Mouse (Mus musculus) layer of hippocampus, adult 18-20 months (tissue): ENCODE data around the gene Khdc1c. TPM values are rescaled to one million over a fixed set of nuclear protein-coding genes. Genes with fewer than 3 reads are reported as not detected.

ENCODE experiments used
- total RNA-seq, 2 experiments: library from RNA; stranded (reverse); gene quantifications; 2 replicates each; pipeline ENCODE4 v1.2.3; 2021

Gene Khdc1c
- total RNA-seq, 2 experiments from 2014 or later = not detected

Other genes starting within 250 kb of the Khdc1c start
- gene Tmem14a, start 149.8 kb upstream of the Khdc1c start, total RNA-seq = 10 to 100 TPM; 30.9 to 31.7 TPM
- 1 to 10 TPM; 1.1 to 1.7 TPM for gene Gsta3, start 127.7 kb upstream of the Khdc1c start, total RNA-seq
- gene Khdc1a, start 18.7 kb upstream of the Khdc1c start, total RNA-seq = not detected
- gene Khdc1b, start 15.2 kb downstream of the Khdc1c start, total RNA-seq = not detected